Mouse (Mus musculus) retina, postnatal 1 day (tissue): ENCODE measurements around the gene 3110021N24Rik.

Experiments used
- DNase-seq: peaks from one replicate; pipeline ENCODE4 v3.0.0-alpha.2; 2012

Gene 3110021N24Rik

GRCm38 (mm10) chr4:108798083-108798830, 78.8 kb downstream of the 3110021N24Rik start:
- peak; percentile 74 for DNase-seq

DNA sequence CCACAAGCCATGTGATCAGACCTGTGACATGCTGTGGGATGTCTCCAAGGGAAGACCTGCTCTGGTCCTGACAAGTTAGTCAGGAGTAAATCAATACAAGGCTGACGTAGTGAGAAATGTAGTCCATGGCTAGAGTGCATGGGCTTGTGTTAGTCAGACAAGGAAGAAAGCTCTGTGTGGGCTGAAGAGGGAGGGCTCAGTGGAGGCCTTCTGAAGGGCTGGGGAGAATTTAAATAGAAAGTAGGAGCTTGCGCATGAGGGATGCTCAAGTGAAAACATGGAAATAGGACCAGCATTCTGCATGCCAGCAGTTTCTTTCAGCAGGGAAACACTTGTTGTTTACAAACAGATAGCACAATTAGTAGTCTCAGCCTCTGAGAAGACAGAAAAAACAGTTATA, 84.1 kb downstream of the 3110021N24Rik start:
- DNase-seq, result no peak

DNA sequence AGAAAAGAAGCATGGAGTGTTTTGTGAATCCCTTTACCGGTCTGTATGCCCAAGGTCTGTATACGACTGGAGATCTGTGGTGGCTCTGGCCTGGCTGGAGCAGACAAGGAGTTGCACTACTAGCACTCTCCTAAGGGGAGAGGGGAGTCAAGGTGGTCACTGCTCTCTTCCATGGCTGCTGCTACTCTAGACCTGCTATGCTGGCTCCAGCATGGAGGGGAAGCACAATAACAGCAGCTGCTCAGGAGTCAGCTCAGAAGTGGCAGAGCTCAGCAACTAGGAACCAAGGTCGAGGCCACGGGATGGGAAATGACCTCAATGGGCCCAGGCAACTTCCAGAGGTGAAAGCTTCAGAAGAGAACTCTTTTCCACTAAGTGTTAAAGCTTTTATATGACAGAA, 91.7 kb downstream of the 3110021N24Rik start:
- DNase-seq, result no peak

- peak; percentile 29 for DNase-seq
Observed at GRCm38 (mm10) chr4:108811550-108811949, 92.1 kb downstream of the 3110021N24Rik start.

GRCm38 (mm10) chr4:108825677-108826076, 106.2 kb downstream of the 3110021N24Rik start:
- no peak for DNase-seq

DNA sequence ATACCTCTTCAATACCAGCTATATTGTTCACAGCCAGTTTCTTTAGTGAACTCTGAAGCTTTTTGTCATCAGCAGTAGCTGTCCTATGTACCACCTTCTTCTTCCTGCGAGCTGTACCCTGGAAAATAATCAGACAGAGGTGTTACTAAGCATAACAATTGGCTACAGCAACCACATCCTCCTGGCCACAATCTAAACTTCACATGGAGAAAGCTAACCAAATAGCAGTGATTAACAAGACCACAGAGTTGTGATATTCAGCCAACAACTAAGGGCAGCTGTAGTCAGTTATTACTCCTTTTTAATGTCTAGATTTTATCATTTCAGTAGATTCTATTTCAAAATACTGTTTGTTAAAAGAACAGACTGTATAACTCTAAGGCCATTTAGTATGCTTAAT, 106.6 kb downstream of the 3110021N24Rik start:
- no peak for DNase-seq

DNA sequence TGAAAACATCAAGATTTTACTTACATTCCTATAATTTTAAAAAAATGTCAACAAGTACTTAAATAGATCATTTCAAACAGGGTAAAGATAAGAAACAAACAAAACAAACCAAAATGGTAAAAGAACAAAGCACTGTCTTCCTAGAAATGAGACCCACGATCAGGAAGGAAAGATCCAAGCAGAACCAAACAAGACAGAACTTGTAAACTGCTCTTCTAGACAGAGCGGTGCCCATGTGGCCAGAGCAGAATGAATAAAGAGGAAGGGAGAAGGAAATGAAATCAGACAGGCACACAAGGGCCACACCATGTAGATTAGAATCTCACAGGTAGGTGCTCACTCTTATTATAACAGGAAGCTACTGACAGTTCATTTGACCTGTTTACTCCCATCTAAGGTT, 107.2 kb downstream of the 3110021N24Rik start:
- DNase-seq, result no peak

DNA sequence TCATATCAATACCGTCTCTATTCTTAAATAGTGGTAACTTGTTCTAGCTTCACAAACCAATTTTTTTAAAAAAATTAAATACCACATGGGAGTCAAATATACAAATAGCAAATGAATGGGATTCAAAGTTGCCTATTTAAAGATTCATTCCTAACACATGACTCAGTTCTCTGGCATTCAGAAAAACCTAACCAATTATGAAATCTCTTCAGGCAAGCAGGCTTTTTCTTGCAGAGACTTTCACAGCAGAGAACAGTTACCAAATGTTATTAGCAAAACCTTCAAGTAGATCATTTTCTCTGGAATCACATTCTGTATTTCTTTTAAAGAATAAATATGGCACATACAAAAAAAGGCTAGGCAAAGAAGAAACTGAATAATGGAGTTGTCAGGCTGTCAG, 111.2 kb downstream of the 3110021N24Rik start:
- no peak for DNase-seq
